Mouse (Mus musculus): Measurements from ENCODE around the gene Lrba.

Gene Lrba

GRCm38 (mm10) chr3:86668146-86668545 lies 443.7 kb downstream of the Lrba start:
- no peak for DNase-seq (ENCODE audit: low read depth, low spot score)

- DNase-seq (ENCODE audit: low read depth, low spot score): peak; percentile 85
These were observed 453.2 kb downstream of the Lrba start for GRCm38 (mm10) chr3:86677573-86678155.

GRCm38 (mm10) chr3:86687571-86688209 lies 463.2 kb downstream of the Lrba start:
- no peak for DNase-seq (ENCODE audit: low read depth, low spot score)

- DNase-seq (ENCODE audit: low read depth, low spot score): no peak
These were observed 464.0 kb downstream of the Lrba start for GRCm38 (mm10) chr3:86688438-86688837.

- peak; percentile 34 for DNase-seq (ENCODE audit: low read depth, low spot score)
These were observed 464.8 kb downstream of the Lrba start for GRCm38 (mm10) chr3:86689305-86689704.

- DNase-seq (ENCODE audit: low read depth, low spot score): peak; percentile 68
These were observed 468.3 kb downstream of the Lrba start for GRCm38 (mm10) chr3:86692779-86693178.

GRCm38 (mm10) chr3:86693553-86693952 lies 469.1 kb downstream of the Lrba start:
- DNase-seq (ENCODE audit: low read depth, low spot score): no peak

- DNase-seq (ENCODE audit: low read depth, low spot score): no peak
These were observed 474.5 kb downstream of the Lrba start for GRCm38 (mm10) chr3:86698947-86699346.

GRCm38 (mm10) chr3:86701163-86701563 lies 476.7 kb downstream of the Lrba start:
- DNase-seq (ENCODE audit: low read depth, low spot score): no peak

- DNase-seq (ENCODE audit: low read depth, low spot score): no peak
These were observed 485.0 kb downstream of the Lrba start for GRCm38 (mm10) chr3:86709472-86709871.

- no peak for DNase-seq (ENCODE audit: low read depth, low spot score)
These were observed 487.1 kb downstream of the Lrba start for GRCm38 (mm10) chr3:86711530-86711929.

- no peak for DNase-seq (ENCODE audit: low read depth, low spot score)
These were observed 488.3 kb downstream of the Lrba start for GRCm38 (mm10) chr3:86712758-86713157.

- DNase-seq (ENCODE audit: low read depth, low spot score): no peak
These were observed 490.0 kb downstream of the Lrba start for GRCm38 (mm10) chr3:86714446-86714845.

- no peak for DNase-seq (ENCODE audit: low read depth, low spot score)
These were observed 499.2 kb downstream of the Lrba start for GRCm38 (mm10) chr3:86723415-86724298.

- no peak for DNase-seq (ENCODE audit: low read depth, low spot score)
These were observed 500.6 kb downstream of the Lrba start for GRCm38 (mm10) chr3:86725113-86725512.

- no peak for DNase-seq (ENCODE audit: low read depth, low spot score)
These were observed 514.4 kb downstream of the Lrba start for GRCm38 (mm10) chr3:86738831-86739230.

GRCm38 (mm10) chr3:86739745-86740144 lies 515.3 kb downstream of the Lrba start:
- no peak for DNase-seq (ENCODE audit: low read depth, low spot score)

- DNase-seq (ENCODE audit: low read depth, low spot score): no peak
These were observed 520.9 kb downstream of the Lrba start for GRCm38 (mm10) chr3:86745348-86745747.

GRCm38 (mm10) chr3:86745769-86746512 lies 521.5 kb downstream of the Lrba start:
- no peak for DNase-seq (ENCODE audit: low read depth, low spot score)

- no peak for DNase-seq (ENCODE audit: low read depth, low spot score)
These were observed 526.2 kb downstream of the Lrba start for GRCm38 (mm10) chr3:86750652-86751051.

GRCm38 (mm10) chr3:86754178-86754577 lies 529.7 kb downstream of the Lrba start:
- no peak for DNase-seq (ENCODE audit: low read depth, low spot score)

Data from R1 (cell line).